Mouse (Mus musculus) lung, postnatal 25 days (tissue): Measurements from ENCODE around the gene Mcts1.

ENCODE experiments used
- DNase-seq: peaks from one replicate; pipeline ENCODE4 v3.0.0; 2022; ENCODE audit warnings: low spot score

Gene Mcts1

GRCm38 (mm10) chrX:38600177-38600994, at the start of gene Mcts1:
Gene Mcts1, plus strand, starts transcription at chrX:38600578.
- peak; percentile 82 for DNase-seq

- no peak for DNase-seq
These were observed 47.1 kb upstream of the Mcts1 start for GRCm38 (mm10) chrX:38553255-38553654.

GRCm38 (mm10) chrX:38563941-38564541, 36.3 kb upstream of the Mcts1 start:
- DNase-seq: peak; percentile 4

GRCm38 (mm10) chrX:38564542-38565175, 35.7 kb upstream of the Mcts1 start:
- peak; percentile 92 for DNase-seq

- DNase-seq: no peak
These were observed 35.2 kb upstream of the Mcts1 start for GRCm38 (mm10) chrX:38565176-38565542.

- no peak for DNase-seq
These were observed 33.7 kb upstream of the Mcts1 start for GRCm38 (mm10) chrX:38566521-38567205.

GRCm38 (mm10) chrX:38576078-38576477, 24.3 kb upstream of the Mcts1 start, which contains the start of gene Cul4b:
Gene Cul4b, minus strand, starts transcription at chrX:38576196.
- DNase-seq: no peak

- DNase-seq: no peak
These were observed 19.2 kb upstream of the Mcts1 start for GRCm38 (mm10) chrX:38581140-38581539.

GRCm38 (mm10) chrX:38583261-38583660, 17.1 kb upstream of the Mcts1 start:
- no peak for DNase-seq

- peak; percentile 32 for DNase-seq
These were observed 10.6 kb upstream of the Mcts1 start for GRCm38 (mm10) chrX:38589827-38590226.

- no peak for DNase-seq
These were observed 8.6 kb upstream of the Mcts1 start for GRCm38 (mm10) chrX:38591749-38592148.

- no peak for DNase-seq
These were observed 7.0 kb upstream of the Mcts1 start for GRCm38 (mm10) chrX:38593180-38593889.

GRCm38 (mm10) chrX:38600995-38601369, 604 bp downstream of the Mcts1 start:
- DNase-seq: peak; percentile 12

GRCm38 (mm10) chrX:38634801-38635637, 34.6 kb downstream of the Mcts1 start, which contains the start of gene C1galt1c1:
Gene C1galt1c1, minus strand, starts transcription at chrX:38635087.
- DNase-seq: peak; percentile 93

GRCm38 (mm10) chrX:38635638-38635931, 35.2 kb downstream of the Mcts1 start:
- no peak for DNase-seq

GRCm38 (mm10) chrX:38641435-38641834, 41.1 kb downstream of the Mcts1 start:
- no peak for DNase-seq

- no peak for DNase-seq
These were observed 41.8 kb downstream of the Mcts1 start for GRCm38 (mm10) chrX:38642183-38642582.

- no peak for DNase-seq
These were observed 50.1 kb downstream of the Mcts1 start for GRCm38 (mm10) chrX:38650404-38651039.

- DNase-seq: no peak
These were observed 50.8 kb downstream of the Mcts1 start for GRCm38 (mm10) chrX:38651167-38651566.

- no peak for DNase-seq
These were observed 52.8 kb downstream of the Mcts1 start for GRCm38 (mm10) chrX:38653181-38653580.

GRCm38 (mm10) chrX:38654681-38655080, 54.3 kb downstream of the Mcts1 start:
- DNase-seq: no peak
